Mouse (Mus musculus): Measurements from ENCODE around the gene Triobp. TPM values are rescaled to one million over a fixed set of nuclear protein-coding genes. Genes with fewer than 3 reads are reported as not detected.

The Triobp gene
- polyA plus RNA-seq, 1 experiment: 11.0 TPM

DNA sequence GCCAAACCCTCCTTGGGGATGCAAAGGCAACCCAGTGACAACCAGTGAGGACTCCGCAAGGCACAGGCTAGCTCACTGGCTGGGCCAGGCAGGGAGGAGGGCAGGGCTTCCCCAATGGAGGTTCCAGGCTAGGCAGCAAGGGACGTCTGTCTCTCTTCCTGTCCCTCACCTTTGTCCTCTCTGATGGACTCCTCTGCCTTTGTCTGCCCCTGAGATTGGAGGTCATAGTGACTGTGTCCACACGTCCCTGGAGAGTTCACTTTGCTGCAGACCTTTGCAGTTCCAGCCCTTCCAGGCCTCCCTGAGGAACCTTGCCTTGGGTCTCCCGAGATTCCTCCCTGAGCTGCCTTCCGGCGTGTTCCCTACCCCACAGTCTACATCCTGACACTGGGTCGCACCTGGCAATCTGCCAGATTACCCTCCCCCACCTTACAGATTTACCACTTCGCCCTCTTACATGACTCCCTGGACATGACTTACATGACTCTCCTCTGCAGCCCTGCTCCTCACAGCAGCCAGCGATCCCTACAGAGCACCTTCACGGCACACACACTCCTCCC is 75.2 kb downstream of the Triobp start:
- Histone ChIP-seq H3K4me3 (ENCODE audit: insufficient read depth, low read length) (no peak overlapping the region), H3K27ac (ENCODE audit: insufficient read depth, low read length) (no peak overlapping the region), H3K4me1 (ENCODE audit: control insufficient read depth, insufficient read depth, low read length) (peaks cover 3% of the 10 kb centered on the region; the same call in 1 of the 2 replicates)
- TF ChIP-seq CTCF (IDR thresholded peaks at IDR 0.05; ENCODE audit: extremely low read depth, insufficient read depth, low read length) (no peak), POLR2A (IDR thresholded peaks at IDR 0.05; ENCODE audit: extremely low read depth, insufficient read depth, low read length) (no peak)

DNA sequence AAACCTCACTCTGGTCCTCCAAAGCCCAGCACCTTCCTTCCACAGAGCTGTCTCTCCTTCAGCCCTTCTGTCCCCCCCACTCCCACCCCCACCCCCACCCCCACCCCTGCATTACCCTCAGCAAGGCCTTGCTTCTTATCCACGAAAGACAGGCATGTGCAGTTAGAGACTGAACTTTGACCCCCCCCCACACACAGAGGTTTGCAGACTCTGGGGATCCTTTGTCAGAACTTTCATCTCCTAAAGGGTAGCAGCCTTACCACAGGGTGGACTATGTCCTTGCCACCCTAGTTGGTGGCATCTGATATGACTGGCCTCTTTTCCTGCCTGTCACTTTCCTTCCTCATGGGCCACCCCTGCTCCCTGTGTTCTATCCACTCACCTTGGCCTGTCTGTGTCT is 75.8 kb downstream of the Triobp start:
- no peak for TF ChIP-seq CTCF (IDR thresholded peaks at IDR 0.05; ENCODE audit: extremely low read depth, insufficient read depth, low read length)
- no peak for TF ChIP-seq POLR2A (IDR thresholded peaks at IDR 0.05; ENCODE audit: extremely low read depth, insufficient read depth, low read length)
- Histone ChIP-seq H3K4me3 (ENCODE audit: insufficient read depth, low read length) (no peak overlapping the region), H3K27ac (ENCODE audit: insufficient read depth, low read length) (no peak overlapping the region), H3K4me1 (ENCODE audit: control insufficient read depth, insufficient read depth, low read length) (peaks cover 3% of the 10 kb centered on the region; the same call in 1 of the 2 replicates)

DNA sequence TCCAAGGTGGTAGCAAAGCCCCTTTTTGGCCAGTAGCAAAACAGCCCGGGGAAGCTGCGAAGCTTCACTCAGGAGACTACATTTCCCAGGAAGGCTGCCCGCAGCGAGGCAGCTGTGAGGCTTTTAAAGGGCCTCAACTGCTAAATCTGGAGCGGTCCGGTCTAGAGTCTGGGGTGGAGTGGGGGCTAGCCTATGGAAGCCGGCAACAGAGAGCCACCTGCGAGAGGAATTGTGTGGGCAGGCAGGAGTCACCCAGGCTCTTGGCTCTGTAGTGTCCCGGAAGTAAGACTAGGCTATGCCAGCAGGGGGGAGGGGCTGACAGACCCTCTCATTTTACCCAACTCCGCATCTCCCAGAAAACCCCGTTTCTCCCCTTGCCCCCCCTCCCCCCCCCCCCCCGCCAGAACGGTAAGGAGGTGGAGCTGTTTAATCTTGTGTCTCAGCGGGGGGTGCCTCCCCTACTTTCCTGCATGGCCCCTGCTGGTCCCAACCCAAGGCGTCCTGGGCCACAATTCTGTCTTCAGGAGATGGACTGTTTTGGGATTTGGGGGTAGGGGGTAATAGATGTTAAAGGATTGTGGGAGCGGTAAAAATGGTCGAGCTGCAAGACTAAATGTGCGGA is 78.3 kb downstream of the Triobp start:
- H3K27ac ChIP-seq (ENCODE audit: insufficient read depth, low read length): no peak overlapping the region

DNA sequence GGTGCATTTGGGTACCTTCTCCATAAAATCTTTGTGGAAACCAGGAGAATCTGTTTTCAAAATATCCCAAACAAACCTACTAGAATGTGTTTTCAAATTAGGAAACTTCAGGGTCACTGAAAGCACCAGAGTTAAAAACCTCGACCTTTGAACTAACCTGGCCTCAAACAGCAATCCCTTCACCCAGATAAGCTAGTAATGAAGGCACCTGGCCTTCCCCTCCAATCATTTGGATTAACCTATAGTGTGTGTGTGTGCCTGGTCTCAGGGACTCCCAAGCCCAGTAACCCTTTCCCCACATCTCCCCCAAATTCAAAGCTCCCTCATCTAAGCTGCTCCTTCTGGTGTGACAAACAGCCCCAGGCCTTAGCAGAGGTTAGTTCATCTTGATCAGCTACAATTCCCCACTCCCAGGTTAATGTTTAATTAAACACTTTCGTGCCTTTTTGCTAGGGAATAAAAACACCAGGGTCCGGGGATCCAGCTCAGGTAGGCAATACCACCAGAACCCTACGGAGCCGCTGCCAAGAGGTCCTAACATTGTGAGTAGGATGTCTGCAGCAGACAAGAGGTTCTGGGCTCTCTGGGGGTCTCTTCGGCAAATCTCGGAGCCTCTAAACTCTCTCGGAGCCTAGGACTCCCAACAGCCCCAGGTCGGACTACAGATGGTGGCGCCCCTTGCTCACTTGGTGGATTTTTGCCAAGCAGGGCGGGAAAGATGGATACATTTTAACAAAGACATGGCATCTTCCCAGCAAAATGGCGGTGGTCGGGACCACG is 79.2 kb downstream of the Triobp start:
- H3K4me1 ChIP-seq (ENCODE audit: control insufficient read depth, insufficient read depth, low read length): peaks cover 8% of the 10 kb centered on the region
- H3K4me3 ChIP-seq (ENCODE audit: insufficient read depth, low read length): no peak overlapping the region
- no peak overlapping the region for H3K27ac ChIP-seq (ENCODE audit: insufficient read depth, low read length)
- TF ChIP-seq CTCF (IDR thresholded peaks at IDR 0.05; ENCODE audit: extremely low read depth, insufficient read depth, low read length) (no peak), POLR2A (IDR thresholded peaks at IDR 0.05; ENCODE audit: extremely low read depth, insufficient read depth, low read length) (no peak)

More for the DNA sequence above, 78.3 kb downstream of the Triobp start:
- H3K4me1 ChIP-seq (ENCODE audit: control insufficient read depth, insufficient read depth, low read length): peaks cover 8% of the 10 kb centered on the region
- peak overlapping the region; percentile 41 for H3K4me3 ChIP-seq (ENCODE audit: insufficient read depth, low read length)
- no peak for TF ChIP-seq POLR2A (IDR thresholded peaks at IDR 0.05; ENCODE audit: extremely low read depth, insufficient read depth, low read length)

DNA sequence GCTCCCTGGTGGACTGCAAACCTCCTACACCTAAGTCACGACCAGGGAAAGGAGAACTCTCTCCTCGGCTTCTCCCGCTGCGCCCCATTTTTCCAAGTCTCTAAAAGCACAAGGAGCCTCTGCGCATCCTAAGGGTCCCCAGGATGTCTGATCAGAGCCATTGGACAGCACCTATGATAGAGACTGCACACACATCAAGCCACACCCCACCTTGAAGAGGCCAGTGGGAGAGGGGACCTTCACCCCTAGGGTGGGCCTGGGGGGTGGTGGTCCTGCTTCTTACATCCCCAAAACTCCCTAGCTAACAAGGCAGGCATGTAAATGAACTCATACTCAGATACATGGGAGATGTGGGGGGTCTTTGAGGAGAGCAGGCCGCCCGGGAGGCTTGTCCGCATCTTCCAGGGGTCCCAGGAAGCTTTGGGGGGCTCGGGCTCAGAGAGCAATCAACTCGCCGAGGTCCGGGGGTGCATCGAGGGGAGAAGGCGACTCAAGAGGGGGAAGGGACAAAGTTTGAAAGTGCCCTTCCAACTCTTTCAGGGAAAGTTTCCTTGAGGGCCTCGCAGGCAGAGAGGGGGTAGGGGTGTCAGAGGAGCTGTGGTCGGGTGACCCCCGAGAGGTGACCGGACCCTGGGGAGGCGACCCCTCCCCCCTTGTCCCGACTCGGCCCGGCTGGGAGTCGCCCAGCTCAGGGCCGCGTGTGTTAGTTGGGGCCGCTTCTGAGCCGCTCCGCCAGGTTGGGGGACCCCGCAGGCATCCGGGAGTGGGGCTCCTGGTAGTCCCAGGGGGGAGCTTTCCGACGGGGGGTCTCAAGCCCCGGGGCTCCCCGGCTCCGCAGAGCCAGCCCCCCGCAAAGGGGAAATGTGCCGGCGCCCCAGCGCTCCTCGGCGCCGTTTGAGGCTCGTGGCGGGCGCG is 80.0 kb downstream of the Triobp start:
- Histone ChIP-seq H3K4me1 (ENCODE audit: control insufficient read depth, insufficient read depth, low read length) (peaks cover 8% of the 10 kb centered on the region), H3K4me3 (ENCODE audit: insufficient read depth, low read length) (peak overlapping the region; percentile 92), H3K27ac (ENCODE audit: insufficient read depth, low read length) (peak overlapping the region; percentile 99)
- TF ChIP-seq POLR2A (IDR thresholded peaks at IDR 0.05; ENCODE audit: extremely low read depth, insufficient read depth, low read length) (no peak), CTCF (IDR thresholded peaks at IDR 0.05; ENCODE audit: extremely low read depth, insufficient read depth, low read length) (no peak)

DNA sequence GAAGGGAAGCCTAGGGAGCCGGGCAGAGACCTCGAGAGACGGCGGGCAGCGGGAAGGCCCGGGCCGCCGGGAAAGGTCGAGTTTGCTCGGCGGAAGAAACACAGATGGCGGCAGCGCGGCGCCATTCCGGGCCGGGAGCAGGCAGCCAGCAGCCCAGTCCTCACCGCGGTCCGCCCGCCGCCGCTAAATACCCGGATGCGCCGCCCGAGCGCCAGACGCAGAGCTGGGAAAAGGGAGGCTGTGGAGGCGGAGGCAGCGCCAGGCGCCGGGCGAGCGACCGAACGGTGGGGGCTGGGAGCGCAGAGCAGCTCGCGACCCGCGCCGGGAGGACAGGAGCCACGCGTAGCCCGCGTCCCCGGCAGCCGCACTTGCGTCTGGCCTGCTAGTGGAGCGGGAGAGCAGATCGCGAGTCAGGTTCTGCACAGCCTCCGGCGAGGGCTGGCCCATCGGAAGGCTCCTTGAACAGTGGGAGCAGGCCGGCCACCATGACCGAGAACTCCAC is 80.8 kb downstream of the Triobp start, which contains the start of gene H1f0:
Gene H1f0 (plus strand): TSS at position 214 of the 502 bp plus-strand sequence.
- H3K4me1 ChIP-seq (ENCODE audit: control insufficient read depth, insufficient read depth, low read length): peaks cover 7% of the 10 kb centered on the region; the same call in 1 of the 2 replicates
- peak within 1 kb of the TSS; percentile 99 for H3K27ac ChIP-seq (ENCODE audit: insufficient read depth, low read length)
- no peak for TF ChIP-seq CTCF (IDR thresholded peaks at IDR 0.05; ENCODE audit: extremely low read depth, insufficient read depth, low read length)
- peak; percentile 62; the same call in 1 of the 2 replicates for TF ChIP-seq POLR2A (IDR thresholded peaks at IDR 0.05; ENCODE audit: extremely low read depth, insufficient read depth, low read length)
- H3K4me3 ChIP-seq (ENCODE audit: insufficient read depth, low read length): peak within 1 kb of the TSS; percentile 92

DNA sequence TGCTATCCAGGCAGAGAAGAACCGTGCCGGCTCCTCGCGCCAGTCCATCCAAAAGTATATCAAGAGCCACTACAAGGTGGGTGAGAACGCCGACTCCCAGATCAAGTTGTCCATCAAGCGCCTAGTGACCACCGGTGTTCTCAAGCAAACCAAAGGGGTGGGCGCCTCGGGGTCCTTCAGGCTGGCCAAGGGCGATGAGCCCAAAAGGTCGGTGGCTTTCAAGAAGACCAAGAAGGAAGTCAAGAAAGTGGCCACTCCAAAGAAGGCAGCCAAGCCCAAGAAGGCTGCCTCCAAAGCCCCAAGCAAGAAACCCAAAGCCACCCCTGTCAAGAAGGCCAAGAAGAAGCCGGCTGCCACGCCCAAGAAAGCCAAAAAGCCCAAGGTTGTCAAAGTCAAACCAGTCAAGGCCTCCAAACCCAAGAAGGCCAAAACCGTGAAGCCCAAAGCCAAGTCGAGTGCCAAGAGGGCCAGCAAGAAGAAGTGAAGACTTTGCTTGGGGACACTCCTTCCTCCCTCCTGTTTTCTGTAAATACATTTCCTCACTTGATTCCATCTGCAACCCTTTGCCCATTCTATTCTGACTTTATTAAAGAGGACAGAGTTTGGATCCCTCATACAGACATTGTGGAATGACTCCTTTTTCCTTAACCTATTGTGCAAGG is 81.4 kb downstream of the Triobp start:
- no peak for TF ChIP-seq POLR2A (IDR thresholded peaks at IDR 0.05; ENCODE audit: extremely low read depth, insufficient read depth, low read length)
- no peak for TF ChIP-seq CTCF (IDR thresholded peaks at IDR 0.05; ENCODE audit: extremely low read depth, insufficient read depth, low read length)
- H3K27ac ChIP-seq (ENCODE audit: insufficient read depth, low read length): peak overlapping the region; percentile 99
- H3K4me3 ChIP-seq (ENCODE audit: insufficient read depth, low read length): peak overlapping the region; percentile 92
- peaks cover 7% of the 10 kb centered on the region; the same call in 1 of the 2 replicates for H3K4me1 ChIP-seq (ENCODE audit: control insufficient read depth, insufficient read depth, low read length)

DNA sequence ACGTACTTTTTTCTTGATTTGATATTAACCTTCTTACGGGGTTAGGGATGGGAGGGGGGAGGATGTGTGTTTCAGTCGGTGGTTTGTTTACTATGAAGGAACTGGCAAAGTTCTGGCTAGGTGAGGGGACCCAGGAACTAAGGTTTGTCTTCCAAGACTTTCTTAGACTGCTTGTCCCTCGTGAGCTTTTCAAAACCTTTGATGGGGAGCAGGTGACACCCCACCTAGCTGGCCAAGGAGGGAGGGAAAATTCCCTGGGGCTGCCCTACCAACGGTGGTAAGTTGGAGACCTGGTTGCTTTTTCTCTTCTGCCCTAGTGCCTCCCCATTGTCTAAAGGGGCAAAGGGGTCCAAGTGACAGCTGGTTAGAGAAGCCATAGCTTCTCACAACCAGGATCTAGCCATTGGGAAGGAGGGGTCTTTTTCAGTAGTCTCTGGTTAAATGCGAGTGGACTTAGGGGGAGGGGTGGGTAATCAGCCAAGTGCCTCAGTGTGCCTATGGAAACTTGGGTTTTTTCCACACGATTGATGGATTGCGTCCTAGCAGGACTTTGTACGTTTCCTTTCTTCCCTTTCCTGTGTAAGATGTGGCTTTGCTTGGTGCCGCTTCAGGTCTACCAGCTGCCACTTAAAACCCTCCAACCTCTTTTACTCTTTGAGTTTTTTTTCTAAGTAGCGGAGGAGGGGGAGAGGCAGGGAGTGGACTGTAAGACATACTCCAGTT is 82.2 kb downstream of the Triobp start:
- Histone ChIP-seq H3K27ac (ENCODE audit: insufficient read depth, low read length) (no peak overlapping the region), H3K4me3 (ENCODE audit: insufficient read depth, low read length) (peak overlapping the region; percentile 92), H3K4me1 (ENCODE audit: control insufficient read depth, insufficient read depth, low read length) (peaks cover 7% of the 10 kb centered on the region; the same call in 1 of the 2 replicates)
- TF ChIP-seq POLR2A (IDR thresholded peaks at IDR 0.05; ENCODE audit: extremely low read depth, insufficient read depth, low read length) (no peak), CTCF (IDR thresholded peaks at IDR 0.05; ENCODE audit: extremely low read depth, insufficient read depth, low read length) (no peak)

Data from cortical plate, adult 2 months (tissue).